Mouse (Mus musculus) heart, postnatal 0 days (tissue): ENCODE measurements around the gene Ap3d1. TPM values are rescaled to one million over a fixed set of nuclear protein-coding genes. Genes with fewer than 3 reads are reported as not detected.

Experiments used
- ATAC-seq: fragments of 200-750 bp; cut with Nextera tagmentation; 2 replicates; pipeline ENCODE4 v1.8.0; 2017; ENCODE audit warnings: low read depth, moderate number of reproducible peaks, moderate library complexity; ENCODE audit not compliant: insufficient read depth
- DNase-seq: peaks from one replicate; pipeline ENCODE4 v3.0.0-alpha.2; 2016; ENCODE audit warnings: low spot score
- H3K27ac ChIP-seq: fragments of 300-500 bp; sonication (generic); 2 replicates; pipeline ENCODE4 v1.5.1; 2014; ENCODE audit warnings: low read depth, mild to moderate bottlenecking
- H3K27me3 ChIP-seq: fragments of 300-500 bp; sonication (generic); 2 replicates; pipeline ENCODE4 v1.6.1; 2014; ENCODE audit warnings: low read length, mixed read lengths; ENCODE audit not compliant: control insufficient read depth, insufficient read depth
- H3K36me3 ChIP-seq: fragments of 300-500 bp; sonication (generic); replicated peaks from 2 replicates; pipeline ENCODE4 v1.6.1; 2014; ENCODE audit warnings: low read length, mixed read lengths; ENCODE audit not compliant: control insufficient read depth, insufficient read depth
- H3K4me1 ChIP-seq: fragments of 300-500 bp; sonication (generic); 2 replicates; pipeline ENCODE4 v1.6.1; 2014; ENCODE audit warnings: antibody characterized with exemption; ENCODE audit not compliant: control insufficient read depth, insufficient read depth
- H3K4me2 ChIP-seq: fragments of 300-500 bp; sonication (generic); 2 replicates; pipeline ENCODE4 v1.6.1; 2014; ENCODE audit warnings: low read depth, mild to moderate bottlenecking, low read length, moderate library complexity
- H3K4me3 ChIP-seq: fragments of 300-500 bp; sonication (generic); 2 replicates; pipeline ENCODE4 v1.5.1; 2014; ENCODE audit warnings: low read depth, low read length
- H3K9ac ChIP-seq: fragments of 300-500 bp; sonication (generic); replicated peaks from 2 replicates; pipeline ENCODE4 v1.6.1; 2014; ENCODE audit warnings: low read depth, low read length, mixed read lengths
- H3K9me3 ChIP-seq: fragments of 300-500 bp; sonication (generic); replicated peaks from 2 replicates; pipeline ENCODE4 v1.6.1; 2016; ENCODE audit warnings: low read length; ENCODE audit not compliant: control insufficient read depth
- CTCF ChIP-seq: IDR thresholded peaks from 2 replicates; pipeline ENCODE4 v1.5.1; 2016; ENCODE audit warnings: antibody characterized with exemption, control low read depth, low read depth
- EP300 ChIP-seq: IDR thresholded peaks from 2 replicates; pipeline ENCODE4 v1.6.1; 2016; ENCODE audit warnings: antibody characterized with exemption, low read depth
- WGBS: fragments of 180-500 bp; shearing (Covaris S2); extraction: QIAGEN DNeasy Blood & Tissue Kit; methylation state at CpG from one replicate; pipeline ENCODE4 v1.1.7; 2014; 5-methylcytosine and 5-hydroxymethylcytosine counted together
- polyA plus RNA-seq: library from polyadenylated mRNA; unstranded; fragments of >200 nt; fragmentation: Nextera tagmentation; extraction: Ambion mirVana; gene quantifications from 2 replicates; pipeline ENCODE4 v1.2.1, GENCODE M21; 2015
- total RNA-seq: library from RNA; depleted of rRNA; stranded (reverse); fragments of >200 nt; gene quantifications from 2 replicates; pipeline ENCODE4 v1.2.3, GENCODE M21; 2014; ENCODE audit warnings: low replicate concordance

Ap3d1 gene
- total and polyA plus RNA-seq, 2 experiments from 2014 or later = 31.6 to 77.9 TPM

- Histone ChIP-seq H3K4me2 (no peak overlapping the region), H3K9me3 (no peaks in the 10 kb centered on the region), H3K4me3 (no peak overlapping the region), H3K36me3 (no peaks in the 10 kb centered on the region), H3K9ac (no peak overlapping the region), H3K4me1 (peaks cover 36% of the 10 kb centered on the region), H3K27me3 (no peaks in the 10 kb centered on the region), H3K27ac (peak overlapping the region; percentile 99)
- 45% methylated on average over 9 of the region's 9 CpGs for WGBS
- ATAC-seq (no peak), DNase-seq (no peak)
- TF ChIP-seq CTCF (no peak), EP300 (no peak)
These were observed 62.4 kb downstream of the Ap3d1 start for GRCm38 (mm10) chr10:80679556-80680259.

- Histone ChIP-seq H3K27me3 (no peaks in the 10 kb centered on the region), H3K9me3 (no peaks in the 10 kb centered on the region), H3K4me3 (no peak overlapping the region), H3K4me2 (peak overlapping the region; percentile 75; the same call in 1 of the 2 replicates), H3K9ac (no peak overlapping the region), H3K27ac (peak overlapping the region; percentile 99), H3K4me1 (peaks cover 45% of the 10 kb centered on the region), H3K36me3 (no peaks in the 10 kb centered on the region)
- DNase-seq = no peak
- no peak for ATAC-seq
- 30% methylated on average over 10 of the region's 10 CpGs for WGBS
- TF ChIP-seq CTCF = no peak
- no peak for TF ChIP-seq EP300
These were observed 63.3 kb downstream of the Ap3d1 start for GRCm38 (mm10) chr10:80678601-80679377.

- peak; percentile 26 for TF ChIP-seq CTCF
- TF ChIP-seq EP300 = peak; percentile 95; the same call in 1 of the 2 replicates
- under 1% methylated on average over 8 of the region's 8 CpGs for WGBS
- Histone ChIP-seq H3K4me3 (peak within 1 kb of the TSS; percentile 50), H3K4me2 (peak within 1 kb of the TSS; percentile 75), H3K9me3 (no peaks in the 10 kb centered on the region), H3K9ac (peak within 1 kb of the TSS; percentile 79), H3K27me3 (no peaks in the 10 kb centered on the region), H3K4me1 (peaks cover 53% of the 10 kb centered on the region), H3K36me3 (0 out of 2 replicates have a peak, but pooled peaks cover under 1% of the 10 kb centered on the region), H3K27ac (peak within 1 kb of the TSS; percentile 99)
- ATAC-seq = peak; percentile 66
- peak; percentile 98 for DNase-seq
These were observed 64.1 kb downstream of the Ap3d1 start, which contains the start of gene Mknk2 for GRCm38 (mm10) chr10:80677942-80678436. TSS of gene Mknk2 (minus strand) at chr10:80678112.

DNA sequence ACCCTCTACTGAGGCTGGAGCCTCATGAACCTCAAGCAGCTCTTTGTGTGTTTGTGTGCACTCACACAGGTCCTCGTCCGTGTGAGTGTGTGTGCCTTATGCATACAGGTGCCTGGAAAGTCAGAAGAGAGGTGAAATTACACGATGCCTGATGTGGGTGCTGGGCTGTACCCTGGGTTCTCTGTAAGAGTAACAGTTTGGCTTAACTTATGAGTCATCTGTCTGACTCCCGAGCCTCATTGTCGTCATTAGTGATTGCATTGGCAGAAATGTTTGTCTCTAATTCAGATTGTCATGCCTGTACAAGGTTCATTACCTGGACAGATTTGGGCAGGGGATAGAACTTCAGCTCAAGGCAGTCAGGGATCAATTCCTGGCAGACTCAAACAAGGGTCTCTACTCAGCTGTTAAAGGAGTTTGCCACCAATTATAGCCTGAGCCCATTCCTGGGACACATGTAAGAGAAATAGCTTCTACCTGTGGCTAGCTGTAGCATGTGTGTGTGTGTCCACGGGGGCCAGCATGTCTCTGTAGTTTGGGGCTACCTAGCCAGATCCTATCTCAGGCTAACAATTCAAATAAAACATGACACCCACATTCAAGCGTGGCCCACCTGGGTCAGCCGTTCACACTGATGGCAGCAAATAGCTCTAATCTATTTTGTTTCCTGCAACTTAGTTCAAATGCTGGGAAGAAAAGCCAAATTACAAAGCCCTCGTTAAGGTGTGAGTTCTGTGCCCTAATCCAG lies 64.8 kb downstream of the Ap3d1 start:
- Histone ChIP-seq H3K27ac (peak overlapping the region; percentile 99), H3K4me3 (peak overlapping the region; percentile 50), H3K36me3 (0 out of 2 replicates have a peak, but pooled peaks cover 3% of the 10 kb centered on the region), H3K27me3 (no peaks in the 10 kb centered on the region), H3K4me2 (peak overlapping the region; percentile 75), H3K4me1 (peaks cover 60% of the 10 kb centered on the region), H3K9ac (peak overlapping the region; percentile 79), H3K9me3 (no peaks in the 10 kb centered on the region)
- no peak for TF ChIP-seq CTCF
- DNase-seq (no peak), ATAC-seq (no peak)
- WGBS = 18% methylated on average over 9 of the region's 9 CpGs
